Mouse (Mus musculus): ENCODE data around the gene Basp1.

Gene Basp1

DNA sequence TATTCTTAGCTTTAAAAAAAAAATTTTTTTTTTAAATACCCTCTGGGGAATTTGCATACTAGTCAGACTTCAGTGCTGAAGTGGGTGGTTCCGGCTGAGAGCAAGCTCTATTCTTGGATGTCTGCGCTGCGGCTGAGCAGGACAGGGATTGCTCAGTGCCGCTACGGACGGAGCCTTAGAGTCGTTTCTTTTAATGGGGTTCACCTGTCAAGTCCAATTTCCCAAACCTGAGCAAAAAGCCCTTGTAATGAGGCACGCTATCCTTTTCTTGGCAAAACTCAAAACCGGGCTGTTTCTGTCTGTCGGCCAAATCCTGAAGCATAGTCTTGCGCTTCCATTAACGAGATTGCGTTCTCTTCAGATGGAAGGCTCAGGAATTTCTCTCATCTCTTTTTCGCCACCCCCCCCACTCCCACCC, 54.9 kb downstream of the Basp1 start:
- DNase-seq: no peak

DNA sequence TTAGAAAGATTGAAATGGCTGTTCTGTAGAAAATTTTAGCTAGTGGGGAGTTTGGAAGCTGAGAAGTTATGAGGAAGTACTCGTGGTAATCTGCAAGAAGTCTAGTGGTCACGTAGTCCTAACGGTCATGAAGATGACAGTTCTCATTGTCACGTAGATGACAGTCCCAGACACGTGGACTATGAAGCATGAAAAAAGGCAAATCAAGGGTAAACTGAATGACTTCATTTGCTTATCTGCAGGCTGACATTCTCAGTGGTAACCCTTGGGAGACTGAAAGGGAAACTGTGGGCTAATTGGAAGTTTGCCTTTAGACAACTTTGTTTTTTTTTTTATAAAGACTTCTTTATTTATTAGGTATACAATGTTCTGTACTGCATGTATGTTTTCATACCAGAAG, 58.2 kb downstream of the Basp1 start:
- DNase-seq: no peak

DNA sequence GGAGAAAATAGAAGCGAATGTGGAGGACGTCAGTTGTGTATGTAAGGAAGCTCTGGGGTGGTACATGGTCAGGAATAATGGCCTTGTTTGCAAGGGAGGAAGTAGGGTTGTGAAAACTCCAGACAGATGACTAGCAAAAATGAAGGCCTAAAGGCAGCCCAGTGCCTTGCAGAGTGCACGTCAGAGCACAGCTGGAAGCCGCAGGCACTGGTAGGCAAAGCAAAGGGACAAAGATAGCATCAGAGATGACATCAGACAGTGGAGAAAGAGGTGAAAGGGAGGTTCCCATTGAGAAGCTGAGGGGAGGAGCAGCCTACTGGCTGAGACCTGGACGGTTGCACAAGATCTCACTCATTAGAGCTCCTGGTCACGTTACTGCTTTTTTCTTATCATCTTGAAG, 58.8 kb downstream of the Basp1 start:
- no peak for DNase-seq

DNA sequence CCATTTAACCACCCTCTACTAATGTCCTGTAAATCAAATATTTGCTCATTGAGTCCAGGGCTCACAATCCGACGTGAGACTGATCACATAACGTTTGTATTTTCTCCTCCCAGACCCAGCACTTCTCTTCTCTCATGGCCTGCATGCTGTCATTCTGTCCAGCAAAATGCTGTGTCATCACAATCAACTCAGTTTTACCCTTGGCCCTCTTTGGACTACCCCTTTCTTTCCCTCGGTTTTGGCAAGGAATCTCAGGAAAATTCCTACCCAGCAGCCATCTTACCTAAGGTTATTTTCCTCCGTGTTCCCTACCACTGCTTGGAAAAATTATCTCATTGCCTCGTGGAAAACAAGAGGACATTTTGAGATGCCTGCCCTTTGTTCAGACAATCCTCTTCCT, 60.1 kb downstream of the Basp1 start:
- DNase-seq: no peak

DNA sequence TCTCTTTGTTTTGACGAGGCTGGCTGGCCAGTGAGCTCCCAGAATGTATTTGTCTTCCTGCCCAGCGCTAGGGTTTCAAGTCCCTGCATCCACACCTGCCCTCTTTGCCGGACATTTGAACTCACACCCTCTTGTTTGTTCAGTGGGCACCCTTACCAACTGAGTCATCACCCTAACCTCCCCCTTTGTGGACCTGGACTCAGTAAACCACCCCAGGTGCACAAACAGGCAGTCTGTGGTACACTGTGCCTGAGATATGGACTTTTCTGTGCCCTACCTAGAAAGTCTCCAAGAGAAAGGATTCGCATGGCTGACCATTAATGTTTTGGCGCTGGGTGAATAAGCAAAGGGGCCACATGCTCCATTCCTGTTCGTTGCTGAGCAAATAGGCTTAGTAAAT, 70.3 kb downstream of the Basp1 start:
- DNase-seq: no peak

DNA sequence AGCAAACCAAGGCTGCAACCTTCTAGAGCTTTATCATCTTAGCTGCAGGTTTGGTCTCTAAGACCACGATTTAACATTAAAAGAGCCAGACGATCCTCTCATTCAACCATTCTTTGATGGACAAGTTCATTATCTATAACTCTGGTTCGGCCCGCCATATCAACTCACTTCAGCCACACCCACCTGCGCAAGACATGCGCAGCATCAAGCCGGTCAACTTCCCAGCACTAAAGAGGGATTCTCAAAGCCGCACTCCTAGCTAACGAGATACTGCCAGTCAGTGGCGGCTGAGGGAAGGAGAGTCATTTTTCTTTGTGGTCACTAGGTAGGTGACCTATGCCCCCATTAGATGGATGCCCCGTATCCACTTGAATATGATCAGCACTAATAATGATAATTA, 78.3 kb downstream of the Basp1 start:
- DNase-seq: no peak

DNA sequence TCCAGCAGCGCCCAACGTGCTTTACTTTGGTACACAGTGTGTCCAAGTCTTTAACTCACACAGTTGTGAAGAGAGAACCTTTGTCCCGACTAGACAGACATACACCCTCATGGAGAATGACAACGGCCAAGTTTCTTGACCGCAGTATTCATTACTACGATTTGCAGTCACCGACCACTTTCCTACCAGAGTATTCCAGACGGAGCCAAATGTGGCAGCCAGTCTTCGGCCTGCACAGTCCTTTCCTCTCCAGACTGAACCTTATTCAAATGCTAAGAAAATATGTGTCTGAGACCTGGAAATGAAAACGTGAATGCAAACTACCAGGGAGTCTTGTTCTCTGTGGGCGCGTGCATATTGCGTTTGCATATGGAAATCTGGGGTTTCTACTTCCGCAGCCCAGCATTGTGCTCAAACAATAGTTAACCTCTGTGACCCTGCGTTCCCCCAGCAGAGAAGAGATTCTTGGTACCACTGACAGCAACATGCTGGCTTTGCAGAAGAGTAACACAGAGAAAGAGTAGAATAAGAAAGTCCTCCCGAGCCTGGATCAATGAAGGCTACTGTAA, 81.6 kb downstream of the Basp1 start:
- DNase-seq: no peak

DNA sequence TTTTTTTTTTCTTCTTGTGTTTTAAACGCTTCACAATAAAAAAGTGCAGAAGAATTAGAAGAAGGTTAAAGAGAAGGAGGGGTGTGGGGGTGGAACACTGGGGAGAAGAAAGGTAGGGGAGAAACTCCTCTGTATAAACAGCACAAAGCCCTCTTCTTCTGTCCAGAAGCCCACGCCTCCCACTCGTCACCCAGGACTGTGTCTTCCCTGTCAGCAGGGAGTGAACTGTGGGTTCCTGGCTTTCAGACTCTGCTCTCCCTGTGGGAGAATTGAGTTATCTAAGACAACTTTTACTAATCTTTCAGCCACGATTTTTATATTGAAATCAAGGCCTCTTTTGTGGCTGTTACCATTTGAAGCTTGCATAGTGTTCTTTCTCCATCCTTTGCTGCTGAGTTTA, 82.6 kb downstream of the Basp1 start:
- DNase-seq: no peak

DNA sequence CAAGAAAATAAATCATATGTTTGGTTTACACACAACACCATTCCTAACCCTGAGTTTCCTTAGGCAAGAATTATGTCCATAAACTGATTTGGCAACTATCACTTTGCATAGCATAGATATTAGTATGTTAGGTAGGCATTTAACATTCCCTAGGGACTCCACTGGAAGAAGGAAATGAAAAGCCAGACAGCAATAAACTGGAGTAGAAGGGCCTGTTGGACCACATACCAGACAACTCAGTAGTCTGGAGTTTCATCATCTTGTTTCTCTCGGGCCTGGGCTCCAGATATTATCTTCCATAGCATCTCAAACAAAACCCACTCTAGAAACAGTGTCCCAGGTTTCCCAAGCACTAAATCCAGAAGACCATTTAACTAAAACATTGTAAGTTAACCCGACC, 91.0 kb downstream of the Basp1 start:
- DNase-seq: no peak

DNA sequence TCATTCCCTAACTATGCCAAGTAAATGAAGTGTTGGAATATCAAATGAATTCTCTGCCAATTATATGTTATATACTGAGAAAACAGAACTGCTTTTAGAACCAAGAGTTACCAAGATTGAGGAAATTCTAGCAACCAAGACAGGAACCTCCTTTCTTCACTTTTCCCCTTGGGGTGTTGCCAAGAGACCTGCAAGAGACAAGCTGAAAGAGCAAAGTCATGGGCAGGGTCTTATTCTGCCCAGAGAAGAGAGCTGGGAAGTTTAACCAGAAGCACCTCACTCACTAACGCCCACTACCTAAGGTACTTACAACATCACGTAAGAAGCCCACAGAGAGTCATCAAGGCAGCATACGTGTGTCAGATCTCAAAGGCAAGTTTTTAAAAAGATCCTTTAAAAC, 91.5 kb downstream of the Basp1 start:
- no peak for DNase-seq

DNA sequence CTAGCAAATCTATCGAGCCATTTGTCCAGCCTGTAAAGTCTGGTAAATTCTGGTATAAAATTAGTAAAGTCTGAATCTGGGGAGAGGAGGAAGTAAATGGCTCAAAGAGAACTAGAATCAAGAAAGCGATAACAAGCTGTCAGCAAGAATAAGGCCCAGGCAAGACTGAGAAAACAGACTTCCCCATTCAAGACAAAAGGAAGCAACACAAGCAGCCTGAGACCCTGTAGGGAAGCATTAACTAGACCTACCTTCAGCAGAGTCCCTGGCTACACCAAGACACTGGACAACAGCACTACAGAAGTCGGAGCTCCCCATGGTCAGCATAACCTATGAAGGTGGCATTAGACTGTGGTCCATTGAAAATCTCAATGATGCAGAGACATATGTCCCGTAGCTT, 91.9 kb downstream of the Basp1 start:
- no peak for DNase-seq

DNA sequence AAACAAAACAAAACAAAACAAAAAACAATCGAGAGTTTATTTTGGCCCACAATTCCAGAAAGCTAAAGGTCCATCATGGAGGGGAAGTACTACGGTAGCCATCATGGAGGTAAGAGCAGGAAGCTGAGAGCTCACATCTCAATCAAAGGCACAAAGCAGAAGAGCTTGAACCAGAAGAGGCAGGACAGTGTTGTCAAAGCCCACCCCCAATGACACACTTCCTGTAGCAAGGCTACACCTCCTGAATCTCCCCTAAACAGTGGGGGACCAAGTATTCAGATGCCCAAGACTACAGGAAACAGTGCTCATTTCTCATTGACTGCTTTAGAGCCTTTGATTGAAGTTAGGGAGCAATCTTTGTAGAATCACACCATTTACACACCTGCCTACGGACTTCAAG, 99.1 kb downstream of the Basp1 start:
- DNase-seq: no peak
